Mouse (Mus musculus) spleen, postnatal 14 days (tissue): Measurements from ENCODE around the gene Lbh.

Experiments used
- DNase-seq, 2 experiments: peaks; one replicate each; pipeline ENCODE4 v3.0.0; 2021 to 2022; ENCODE audit warnings: low spot score in 2 of 2

Gene Lbh

DNA sequence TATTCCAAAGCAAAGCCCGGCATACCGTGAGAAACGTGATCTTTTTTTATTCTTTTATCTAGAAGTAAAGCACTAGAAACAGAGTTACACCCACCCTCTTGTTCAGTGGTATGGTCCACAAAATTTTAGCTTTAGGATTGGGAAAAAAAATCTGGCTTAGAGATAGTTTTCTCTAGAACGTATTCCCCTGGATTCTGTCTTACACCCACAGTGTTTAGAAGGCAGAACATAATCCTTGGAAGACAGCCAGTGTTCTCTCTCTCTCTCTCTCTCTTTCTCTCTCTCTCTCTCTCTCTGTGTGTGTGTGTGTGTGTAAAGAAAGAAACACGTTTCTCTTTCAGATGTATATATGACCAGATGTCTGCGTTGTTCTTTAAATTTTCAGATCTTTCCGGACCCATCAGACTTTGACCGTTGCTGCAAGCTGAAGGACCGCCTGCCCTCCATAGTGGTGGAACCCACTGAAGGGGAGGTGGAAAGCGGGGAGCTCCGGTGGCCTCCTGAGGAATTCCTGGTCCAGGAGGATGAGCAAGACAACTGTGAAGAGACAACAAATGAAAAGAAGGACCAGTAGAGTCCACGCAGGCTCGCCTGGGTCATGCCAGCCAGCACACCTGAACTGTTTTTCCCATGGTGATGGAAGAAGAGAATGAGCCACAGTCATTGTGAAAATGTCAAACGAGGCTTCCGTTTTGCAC lies 20.9 kb downstream of the Lbh start:
- DNase-seq: no peak

DNA sequence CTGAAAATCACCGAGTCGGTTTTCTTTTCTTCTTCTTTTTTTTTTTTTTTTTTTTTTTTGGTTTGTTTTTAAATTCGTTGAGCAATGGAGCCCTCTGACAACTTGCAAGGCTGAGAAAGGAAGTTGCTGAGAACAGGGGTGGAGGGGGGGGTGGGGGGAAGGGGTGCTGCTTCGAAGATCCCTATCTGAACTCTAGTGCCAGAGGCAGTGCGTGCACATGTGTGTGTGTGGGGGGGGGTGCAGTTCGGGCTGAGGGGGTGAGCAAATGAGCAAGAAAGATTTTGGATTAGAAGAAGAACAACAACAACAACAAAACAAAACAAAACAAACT lies 21.4 kb downstream of the Lbh start:
- DNase-seq: no peak

DNA sequence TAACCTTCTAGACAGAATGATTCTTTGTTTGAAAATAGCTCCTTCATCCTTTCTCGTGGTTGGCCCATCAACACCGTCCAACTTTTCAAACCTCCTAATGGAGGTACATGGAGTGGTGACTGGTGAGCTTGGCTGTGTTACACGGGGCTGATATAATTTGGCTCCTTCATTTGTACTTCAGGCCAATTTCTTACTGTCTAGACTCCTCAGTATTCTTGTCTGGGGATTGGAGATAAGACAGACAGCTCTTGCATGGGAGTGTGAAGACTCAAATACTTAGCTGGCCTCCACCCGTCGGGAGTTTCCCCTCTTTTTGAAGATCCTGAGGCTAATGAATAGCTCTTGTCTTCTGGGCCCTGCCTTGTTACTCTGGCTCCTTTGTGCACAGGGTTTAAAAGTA lies 26.3 kb downstream of the Lbh start:
- DNase-seq: no peak

DNA sequence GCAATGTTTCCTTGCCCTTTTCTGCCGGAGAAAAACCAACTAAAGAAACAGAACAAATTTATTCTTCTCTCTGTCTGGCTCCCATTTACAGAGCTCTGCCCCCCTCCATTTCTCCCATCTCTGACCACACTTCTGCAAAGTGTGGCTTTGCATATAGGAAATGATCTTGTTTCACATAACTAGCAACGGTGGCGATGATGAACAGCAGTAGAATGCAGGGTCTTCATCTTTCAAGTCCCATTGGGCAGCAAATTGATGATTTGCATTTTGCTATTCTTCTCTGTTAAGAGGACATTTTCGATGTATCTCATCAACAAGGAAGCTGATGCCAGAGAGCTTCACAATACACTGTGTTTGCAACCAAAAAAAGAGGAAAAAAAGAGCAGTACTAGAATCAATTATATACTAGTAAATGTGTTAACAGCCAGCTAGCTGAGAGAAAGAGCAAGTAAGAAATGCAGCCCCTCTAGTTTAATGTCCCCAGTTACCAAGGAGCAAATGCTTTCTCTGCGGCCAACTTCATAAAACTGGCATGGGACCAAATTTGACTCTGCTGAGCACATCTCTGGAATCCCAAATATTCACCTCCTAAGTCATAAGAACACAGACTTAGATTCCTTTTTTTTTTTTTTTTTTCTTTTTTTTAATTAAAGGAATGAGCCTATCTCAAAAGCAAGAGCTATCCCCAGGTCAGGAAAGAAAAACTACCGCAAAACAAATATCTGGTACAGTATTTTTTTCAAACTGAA lies 29.2 kb downstream of the Lbh start:
- no peak for DNase-seq

DNA sequence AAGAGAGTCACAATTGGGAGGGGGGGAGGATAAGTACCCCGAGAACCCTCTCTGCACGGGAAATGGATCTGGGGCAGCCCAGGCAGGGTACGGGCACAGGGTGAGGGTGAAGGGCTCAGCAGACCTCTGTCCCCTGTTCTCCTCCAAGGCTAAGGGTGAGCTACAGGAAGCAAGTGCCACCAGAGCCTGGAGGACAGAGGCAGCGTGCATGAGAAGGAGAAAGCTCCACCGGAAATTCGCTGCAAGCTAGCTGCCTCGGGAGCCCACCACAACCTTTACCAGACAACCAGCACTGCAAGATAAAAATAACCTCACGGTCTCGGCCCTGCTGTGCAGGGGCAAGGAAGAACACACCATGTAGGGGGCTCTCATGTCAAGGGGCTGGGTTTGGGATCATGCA lies 30.0 kb downstream of the Lbh start:
- DNase-seq: no peak

DNA sequence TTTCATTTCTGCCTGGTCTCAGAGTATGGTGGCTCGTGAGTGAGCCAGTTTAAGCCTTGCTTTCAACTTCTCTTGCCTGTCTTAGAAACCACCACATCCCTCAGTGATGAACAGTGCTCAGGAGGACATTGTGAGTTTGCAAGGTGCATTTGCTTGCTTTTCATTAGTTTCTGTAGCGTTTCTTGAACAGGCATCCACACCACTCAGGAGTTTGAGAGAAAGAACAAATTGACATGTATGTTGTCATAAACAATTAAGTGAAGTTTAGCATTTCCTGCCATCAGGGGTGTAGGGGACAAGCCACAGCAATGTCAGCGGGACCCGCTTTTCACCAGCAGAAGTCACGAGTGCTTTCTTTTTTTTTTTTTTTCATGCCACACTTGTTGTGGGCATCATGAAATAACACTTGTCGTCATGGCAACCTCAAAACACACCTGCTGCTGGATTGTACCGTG lies 31.2 kb downstream of the Lbh start:
- no peak for DNase-seq

DNA sequence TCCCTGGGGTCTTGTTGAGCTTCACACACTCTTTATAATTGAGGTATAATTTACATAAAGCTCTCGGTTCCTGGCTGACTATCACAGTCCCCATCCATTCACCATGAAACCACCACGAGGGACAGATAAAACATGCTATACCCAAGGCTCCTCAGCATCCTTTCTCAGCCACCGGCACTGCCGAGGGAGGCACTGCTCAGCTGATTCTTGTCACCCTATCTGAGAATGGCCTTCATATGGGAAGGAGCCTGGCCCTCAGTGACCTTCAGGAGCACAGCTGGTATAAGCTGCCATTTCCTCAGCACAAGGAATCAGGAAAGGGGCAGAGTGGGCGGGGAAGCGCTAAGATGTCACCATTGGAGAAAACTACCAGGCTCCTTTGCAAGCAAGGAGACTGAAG lies 33.2 kb downstream of the Lbh start:
- DNase-seq: no peak

DNA sequence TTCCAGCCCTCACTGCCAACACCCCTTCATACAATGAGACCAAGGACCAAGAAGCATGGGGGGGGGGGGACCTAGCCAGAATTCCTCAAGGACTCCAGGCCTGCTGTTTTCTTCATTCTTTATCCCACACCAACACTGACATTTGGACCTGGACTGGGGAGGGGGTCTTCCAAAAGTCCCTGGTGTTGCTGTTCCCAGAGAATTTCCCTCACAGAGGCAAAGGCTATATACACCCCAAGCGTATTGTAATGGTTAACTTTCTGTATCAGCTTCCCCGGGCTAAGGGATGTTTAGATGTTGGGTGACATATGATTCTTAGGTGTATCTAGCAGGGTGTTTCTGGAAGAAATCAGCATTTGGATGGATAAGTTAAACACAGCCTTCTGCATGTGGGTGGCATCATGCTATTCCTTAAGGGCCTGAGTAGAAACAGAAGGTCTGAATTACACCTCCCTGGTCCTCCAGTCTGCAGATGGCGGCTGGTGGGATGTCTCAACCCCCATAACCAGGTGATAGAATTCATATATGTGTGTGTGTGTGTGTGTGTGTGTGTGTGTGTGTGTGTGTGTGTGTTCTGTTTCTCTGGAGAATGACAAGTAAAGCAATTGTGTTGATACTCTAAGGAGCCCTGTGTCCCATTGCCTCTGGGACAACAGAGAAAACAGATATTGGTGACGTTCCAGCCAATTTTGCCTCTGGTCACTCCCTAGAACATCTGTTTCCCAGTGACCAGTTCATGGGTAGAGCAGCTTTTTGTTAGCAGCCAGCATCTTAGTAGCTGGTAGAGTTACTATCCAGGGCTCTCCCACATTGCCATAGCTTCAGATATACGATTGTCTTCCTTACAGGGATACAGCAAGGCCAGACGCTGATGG lies 35.9 kb downstream of the Lbh start:
- DNase-seq: no peak

DNA sequence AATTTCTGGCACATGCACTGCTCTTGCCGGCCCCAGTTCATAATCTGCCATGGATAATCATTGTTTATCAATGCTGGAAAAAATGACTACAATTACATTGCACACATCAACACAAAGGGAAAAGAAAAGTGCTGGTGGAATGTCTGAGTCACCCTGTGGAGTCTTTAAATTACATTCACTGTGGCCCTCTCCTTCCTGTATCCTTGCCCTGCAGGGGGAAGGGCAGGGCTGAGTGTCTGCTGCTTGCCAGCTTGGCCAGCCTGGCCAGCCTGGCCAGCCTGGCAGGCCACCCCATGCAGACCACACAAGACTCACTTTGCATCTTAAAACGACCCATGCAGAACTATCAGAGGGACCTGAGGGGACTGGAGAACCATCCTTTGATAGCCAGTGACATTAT lies 37.4 kb downstream of the Lbh start:
- no peak for DNase-seq

DNA sequence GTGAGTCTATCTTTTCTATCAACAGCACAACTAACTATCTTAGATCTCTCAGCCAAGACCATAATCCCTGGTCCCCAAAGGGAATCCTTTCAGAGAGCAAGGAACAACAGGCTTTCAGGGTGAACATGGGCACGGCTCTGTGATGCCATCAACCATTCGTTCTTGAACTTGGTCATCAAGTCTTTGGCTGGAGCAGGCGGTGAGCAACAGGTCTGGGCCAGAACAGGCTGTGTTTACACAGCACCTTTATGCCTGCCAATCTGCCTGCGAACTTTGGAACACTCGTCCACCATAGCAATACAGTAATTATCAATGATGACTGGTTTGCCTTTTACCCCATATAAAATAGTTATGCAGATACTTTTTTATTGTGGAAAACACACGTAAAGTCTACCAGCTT lies 38.9 kb downstream of the Lbh start:
- no peak for DNase-seq

DNA sequence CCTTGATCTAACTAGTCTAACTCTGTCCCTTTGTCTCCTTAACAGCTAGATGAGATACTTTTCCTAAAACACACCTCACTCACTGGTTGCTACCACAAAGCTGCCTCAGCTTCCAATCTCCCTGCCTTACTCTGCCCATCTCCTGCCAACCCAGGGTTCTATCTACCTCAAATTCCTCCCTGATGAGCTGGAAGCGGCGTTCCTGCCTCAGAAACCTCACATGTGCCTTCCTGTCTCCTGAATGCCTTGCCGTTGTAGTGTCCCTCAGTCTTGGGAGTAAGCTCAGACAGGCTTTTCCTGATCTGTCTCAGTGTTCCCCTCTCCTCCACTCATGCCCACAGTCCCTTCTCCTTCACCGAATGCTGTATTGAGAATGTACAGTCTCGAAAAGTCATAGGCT lies 40.8 kb downstream of the Lbh start:
- DNase-seq: no peak

DNA sequence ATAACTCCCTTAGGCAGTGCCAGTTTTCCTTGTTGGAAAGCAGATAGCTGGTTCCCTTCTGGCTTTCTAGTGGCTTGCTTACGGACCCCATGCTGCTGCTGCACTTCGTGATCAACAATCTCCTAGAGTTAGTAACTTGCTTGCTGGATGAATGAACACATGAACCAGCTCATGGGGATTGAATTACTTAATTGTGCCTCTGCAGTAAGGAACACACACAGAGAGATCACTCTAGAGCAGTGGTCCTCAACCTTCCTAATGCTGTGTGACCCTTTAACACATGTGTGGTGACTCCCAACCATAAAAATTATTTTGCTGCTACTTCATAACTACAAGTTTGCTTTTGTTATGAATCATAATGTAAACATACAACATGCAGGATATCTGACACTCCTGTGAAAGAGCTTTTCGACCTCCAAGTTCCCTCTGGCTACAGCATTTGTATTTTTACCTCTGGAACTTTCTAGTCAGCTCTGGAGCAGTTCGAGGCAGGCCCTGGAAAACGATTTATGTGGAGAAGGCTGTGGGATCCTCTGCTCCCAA lies 41.5 kb downstream of the Lbh start:
- no peak for DNase-seq

DNA sequence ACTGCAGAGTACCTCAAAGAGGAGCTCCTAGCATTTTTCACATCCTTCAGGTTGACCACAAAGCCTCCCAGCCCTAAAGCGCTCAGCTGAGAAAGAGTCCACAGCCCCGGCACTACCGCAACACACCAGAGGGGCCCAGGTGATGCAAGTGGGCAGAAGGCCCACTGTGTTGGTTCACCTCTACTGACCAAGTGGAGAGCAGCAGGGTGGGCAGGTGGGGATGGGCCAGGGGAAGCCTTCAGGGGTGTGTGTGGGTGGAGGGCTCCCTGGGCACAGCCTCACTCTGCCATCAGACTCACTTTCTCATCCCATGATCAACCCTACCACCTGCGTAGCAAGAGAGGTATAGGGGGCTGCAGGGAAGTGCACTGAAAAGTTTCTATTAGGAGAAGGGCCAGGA lies 42.1 kb downstream of the Lbh start:
- no peak for DNase-seq

DNA sequence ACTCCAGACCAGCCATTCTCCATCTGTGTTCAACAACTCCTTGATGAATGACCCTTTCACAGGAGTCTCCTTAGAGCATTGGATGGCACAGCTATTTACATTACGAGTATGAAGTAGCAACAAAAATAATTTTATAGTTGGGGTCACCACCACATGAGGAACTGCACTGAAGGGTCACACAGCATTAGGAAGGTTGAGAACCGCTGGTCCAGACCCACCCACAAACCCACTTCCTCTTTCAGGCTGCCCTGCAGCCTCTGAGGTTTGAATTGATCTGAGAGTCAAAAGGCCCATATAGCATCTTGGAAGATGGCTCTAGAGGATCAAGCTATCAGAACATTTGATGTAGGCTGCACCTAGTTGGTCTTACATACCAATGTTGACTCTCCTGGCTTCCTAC lies 42.8 kb downstream of the Lbh start:
- DNase-seq: no peak

DNA sequence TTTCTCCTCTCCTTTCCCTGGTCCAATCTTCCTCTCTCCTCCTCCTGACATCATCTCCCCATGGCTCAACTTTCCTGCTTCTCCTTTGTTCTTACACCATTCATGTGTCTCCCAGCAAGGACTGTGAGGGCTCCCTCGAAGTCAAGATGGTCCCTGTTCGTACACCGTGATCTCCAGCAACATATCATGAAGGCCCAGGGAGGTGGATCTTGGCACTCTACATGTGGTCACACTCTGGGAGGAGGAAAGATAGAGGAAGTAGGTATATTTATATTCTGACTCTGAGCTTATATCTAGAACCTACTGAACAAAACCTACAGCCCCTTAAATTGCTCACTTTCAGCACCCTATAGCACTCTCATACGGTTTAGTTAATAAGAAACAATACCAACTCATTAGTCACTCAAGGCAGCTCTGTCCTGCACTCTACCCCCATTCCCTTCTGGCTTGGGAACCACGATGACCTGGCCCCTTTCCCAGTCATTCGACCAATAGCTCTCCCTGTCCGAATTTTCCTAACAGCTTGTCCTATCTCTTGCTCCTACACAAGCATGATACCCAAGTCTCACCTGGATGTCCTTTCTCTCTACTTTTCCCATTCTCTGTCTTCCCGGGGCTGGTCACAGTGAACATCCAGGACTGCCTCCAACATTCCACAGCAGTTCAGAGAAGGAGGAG lies 44.0 kb downstream of the Lbh start:
- no peak for DNase-seq

DNA sequence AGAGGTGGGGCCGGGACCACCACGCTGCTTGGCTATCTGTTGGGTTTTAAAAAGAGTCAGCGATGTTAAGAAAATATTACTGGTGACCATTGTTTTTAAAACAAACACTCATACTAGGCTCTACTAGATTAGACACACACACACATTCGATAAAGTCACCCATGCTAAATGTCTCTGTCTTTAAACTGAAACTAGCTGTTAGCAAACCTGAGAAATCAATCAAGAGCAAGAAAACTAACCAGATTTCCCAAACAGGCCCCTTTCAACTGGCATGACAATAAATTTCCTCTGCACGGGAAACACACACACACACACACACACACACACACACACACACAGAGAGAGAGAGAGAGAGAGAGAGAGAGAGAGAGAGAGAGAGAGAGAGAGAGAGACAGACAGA lies 47.6 kb downstream of the Lbh start:
- DNase-seq: no peak

DNA sequence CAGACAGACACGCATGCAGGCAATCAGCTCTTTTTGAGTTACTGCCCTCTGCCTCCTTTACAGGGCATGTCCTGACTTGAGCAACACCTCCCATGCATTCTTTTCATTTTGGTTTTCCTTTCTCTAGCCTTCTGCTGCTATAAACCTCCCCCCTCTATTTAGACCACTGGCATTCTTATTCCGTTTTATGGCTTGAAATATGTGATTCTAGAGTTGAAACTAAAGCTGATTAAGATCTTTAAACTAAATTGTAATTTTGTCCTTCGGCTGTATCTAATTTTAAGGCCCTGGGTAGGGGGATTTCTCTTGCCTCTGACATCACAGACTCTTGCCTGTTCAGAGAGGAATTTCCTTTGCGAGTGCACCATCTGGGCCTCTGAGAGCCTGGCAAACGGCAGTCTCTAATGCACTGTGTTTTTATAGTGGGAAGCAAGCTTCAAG lies 48.0 kb downstream of the Lbh start:
- no peak for DNase-seq

DNA sequence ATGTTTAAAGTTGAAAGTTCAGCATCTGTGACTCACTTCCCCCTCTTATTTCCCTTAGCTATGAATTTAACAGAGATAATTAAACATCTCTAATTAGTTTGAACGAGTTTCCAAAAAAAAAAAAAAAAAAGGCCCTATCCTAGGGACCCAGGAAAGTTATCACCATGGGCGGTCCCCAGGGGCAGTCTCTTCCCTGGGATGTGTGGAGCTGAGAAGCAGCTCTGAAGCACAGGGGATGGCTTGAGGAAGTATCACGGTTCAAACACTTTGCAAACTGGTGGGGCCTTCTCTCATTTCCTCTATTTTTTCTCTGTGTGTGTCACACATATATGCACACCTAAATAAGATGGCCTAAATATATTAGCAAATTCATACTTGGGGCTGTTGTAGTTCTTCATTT lies 48.8 kb downstream of the Lbh start:
- DNase-seq: no peak

DNA sequence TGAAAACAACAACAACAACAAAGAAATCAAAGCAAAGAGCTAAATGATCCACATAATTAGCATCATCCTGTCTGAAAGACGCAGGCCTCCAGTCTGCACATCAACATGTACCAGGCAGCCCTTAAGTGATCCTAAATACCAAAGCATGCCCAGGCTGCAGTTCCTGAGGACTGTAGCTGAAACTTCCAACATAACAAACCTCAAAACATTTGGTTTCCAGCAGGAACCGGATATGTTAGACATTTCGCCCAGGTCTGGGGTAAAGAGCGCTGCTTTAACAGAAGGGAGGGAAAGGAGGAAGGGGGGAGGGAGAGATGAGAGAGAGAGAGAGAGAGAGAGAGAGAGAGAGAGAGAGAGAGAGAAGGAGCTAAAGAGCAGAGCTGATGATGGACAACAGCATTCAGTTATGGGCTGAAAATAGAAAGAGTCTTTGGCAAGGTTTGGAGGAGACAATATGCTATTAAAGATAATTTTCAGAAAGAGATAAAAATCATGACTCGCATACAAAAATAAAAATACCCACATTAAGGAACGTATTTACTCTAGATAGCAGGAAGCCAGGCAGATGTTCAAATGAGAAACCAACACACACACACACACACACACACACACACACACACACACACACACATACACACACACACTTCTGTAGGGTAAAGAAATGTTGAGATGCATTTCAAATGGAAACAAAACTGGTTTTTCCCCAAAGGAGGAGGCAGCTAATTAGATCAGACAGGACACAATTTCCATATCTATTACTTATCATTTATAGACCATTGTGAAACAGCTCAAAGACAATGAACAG lies 49.5 kb downstream of the Lbh start:
- DNase-seq: no peak

DNA sequence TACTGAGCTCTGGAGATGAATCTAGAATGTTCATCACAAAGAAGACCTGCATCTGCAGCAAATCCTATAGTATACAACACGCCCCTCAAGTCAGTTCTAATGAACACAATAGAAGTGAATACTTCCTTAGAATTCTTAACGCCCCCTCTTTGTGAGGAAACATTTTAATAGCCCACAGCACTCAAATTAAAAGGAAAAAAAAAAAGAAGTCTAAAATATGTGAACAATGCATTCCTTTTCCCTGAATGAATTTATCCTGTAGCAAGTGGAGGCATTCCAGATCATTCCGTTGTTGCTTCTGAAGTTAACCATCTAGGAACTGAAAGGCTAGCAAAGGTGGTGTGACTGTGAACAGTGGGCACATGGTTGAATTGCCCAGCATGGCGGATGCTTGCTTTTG lies 50.6 kb downstream of the Lbh start:
- DNase-seq: no peak

DNA sequence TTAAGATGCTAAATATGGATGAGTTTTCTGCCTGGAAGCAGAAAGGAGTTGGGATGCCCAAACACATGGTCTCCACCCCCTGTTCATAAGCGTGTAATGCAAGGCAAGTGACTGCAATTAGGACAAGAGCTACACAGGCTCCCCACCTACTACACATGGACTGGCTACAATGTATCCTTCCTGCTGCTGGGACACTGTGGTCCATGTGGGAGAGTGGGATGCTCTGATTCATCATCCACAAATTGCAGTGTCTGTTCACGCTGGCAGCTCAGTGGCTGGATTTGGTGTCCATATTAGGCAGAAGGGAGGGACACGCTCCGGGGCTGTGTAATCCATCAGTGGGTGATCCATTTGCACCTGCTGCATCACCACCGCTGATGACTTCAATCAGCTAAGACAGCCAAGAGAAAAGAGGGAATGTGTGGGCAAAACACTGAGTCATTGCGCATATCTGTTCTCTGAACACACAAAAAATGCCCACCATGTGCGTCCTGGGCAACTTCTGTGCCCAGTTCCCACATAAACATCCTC lies 52.6 kb downstream of the Lbh start:
- DNase-seq: no peak
